Mouse (Mus musculus): ENCODE results near the gene Slc10a1. TPM values are rescaled to one million over a fixed set of nuclear protein-coding genes. Genes with fewer than 3 reads are reported as not detected.
A peak's percentile ranks its signal among the peaks of the same experiment; 100 is the strongest.

Slc10a1 gene
- 0.50 and 0.66 TPM in 2 replicates for polyA plus RNA-seq (2015; fragmentation: Nextera tagmentation; extraction: Ambion mirVana)

DNA sequence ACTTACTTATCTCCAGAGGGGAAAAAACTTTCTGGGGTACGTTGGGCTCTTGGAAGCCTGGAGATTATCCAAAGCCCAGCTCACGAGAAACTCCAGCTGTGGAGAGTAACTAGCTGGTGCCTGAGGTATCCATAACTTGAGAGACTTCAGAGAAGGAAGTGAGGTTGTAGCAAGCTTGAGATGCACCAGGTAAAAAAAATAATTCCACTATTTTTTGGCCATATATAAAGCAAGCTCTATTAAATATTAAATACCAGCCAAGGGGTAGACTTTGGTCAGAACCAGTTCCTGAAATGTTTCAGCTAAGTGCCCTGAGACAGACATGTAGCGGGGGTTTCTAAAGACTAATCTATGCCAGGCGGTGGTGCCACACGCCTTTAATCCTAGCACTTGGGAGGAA, at the start of gene Slc10a1:
Gene Slc10a1, minus strand, starts transcription at position 101 of the 400 bp plus-strand sequence.
- H3K9ac ChIP-seq: no peak within 1 kb of the TSS
- H3K27ac ChIP-seq: no peak within 1 kb of the TSS
- no peaks in the 10 kb centered on the region for H3K27me3 ChIP-seq (replicated peaks)
- no peaks in the 10 kb centered on the region for H3K36me3 ChIP-seq (replicated peaks)
- no peak within 1 kb of the TSS for H3K4me2 ChIP-seq
- no peaks in the 10 kb centered on the region for H3K4me1 ChIP-seq
- 91% methylated on average over 5 of the region's 5 CpGs for WGBS
- no peak for ATAC-seq (replicated peaks)
- H3K9me3 ChIP-seq: no peaks in the 10 kb centered on the region
- no peak within 1 kb of the TSS for H3K4me3 ChIP-seq

DNA sequence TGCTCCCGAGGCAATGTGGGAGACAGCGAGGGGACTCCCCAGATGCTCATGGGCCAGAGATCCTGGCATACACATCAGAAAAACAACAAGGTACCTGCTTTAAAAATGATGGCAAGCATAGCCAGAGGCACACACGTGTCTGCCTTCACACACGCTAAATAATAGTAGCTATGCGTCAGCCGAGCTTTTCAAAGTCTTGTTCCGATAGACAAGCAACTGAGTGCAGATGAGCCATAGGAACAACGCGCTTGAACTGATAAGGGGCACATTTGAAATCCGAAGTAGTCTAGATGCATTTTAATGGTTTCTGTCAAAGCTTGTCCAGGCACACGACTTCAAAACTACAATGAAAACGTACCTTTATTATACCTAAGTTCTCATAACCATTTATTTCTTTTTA, 49.1 kb upstream of the Slc10a1 start:
- Histone ChIP-seq H3K9ac (no peak overlapping the region), H3K4me1 (no peaks in the 10 kb centered on the region), H3K36me3 (replicated peaks) (no peaks in the 10 kb centered on the region), H3K27ac (no peak overlapping the region), H3K27me3 (replicated peaks) (no peaks in the 10 kb centered on the region), H3K9me3 (no peaks in the 10 kb centered on the region), H3K4me2 (no peak overlapping the region), H3K4me3 (no peak overlapping the region)
- 89% methylated on average over 12 of the region's 12 CpGs for WGBS
- ATAC-seq (replicated peaks): no peak

- no peaks in the 10 kb centered on the region for H3K9me3 ChIP-seq
- H3K4me1 ChIP-seq: peaks cover 6% of the 10 kb centered on the region
- 88% methylated on average over 11 of the region's 11 CpGs for WGBS
- H3K4me3 ChIP-seq: no peak overlapping the region
- H3K27ac ChIP-seq: no peak overlapping the region
- H3K36me3 ChIP-seq (replicated peaks): no peaks in the 10 kb centered on the region
- no peak overlapping the region for H3K4me2 ChIP-seq
- H3K9ac ChIP-seq: no peak overlapping the region
- H3K27me3 ChIP-seq (replicated peaks): no peaks in the 10 kb centered on the region
- no peak for ATAC-seq (replicated peaks)
Observed at GRCm38 (mm10) chr12:81013496-81013895, 45.0 kb upstream of the Slc10a1 start.

DNA sequence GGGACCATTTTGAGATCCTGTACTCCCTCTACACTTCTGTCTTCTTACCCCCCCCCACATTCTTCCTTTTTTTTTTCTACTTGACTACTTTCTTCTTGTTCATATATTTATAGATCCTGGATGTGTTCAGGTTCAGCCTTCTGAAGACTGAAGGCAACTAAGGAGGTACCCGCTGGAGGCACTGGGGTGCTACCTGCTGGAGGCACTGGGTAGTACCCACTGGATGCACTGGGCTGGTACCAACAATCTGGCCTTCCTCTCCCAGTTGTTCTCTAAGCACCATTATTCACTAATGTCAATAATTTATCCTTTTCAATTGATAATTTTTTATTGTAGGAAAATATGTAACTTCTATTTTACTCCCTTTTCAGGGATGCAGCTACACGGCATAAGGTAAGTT, 43.5 kb upstream of the Slc10a1 start:
- no peak overlapping the region for H3K4me3 ChIP-seq
- H3K4me1 ChIP-seq: peaks cover 6% of the 10 kb centered on the region
- no peak overlapping the region for H3K4me2 ChIP-seq
- H3K9me3 ChIP-seq: no peaks in the 10 kb centered on the region
- H3K27ac ChIP-seq: no peak overlapping the region
- WGBS: 93% methylated on average over 2 of the region's 2 CpGs
- H3K36me3 ChIP-seq (replicated peaks): no peaks in the 10 kb centered on the region
- ATAC-seq (replicated peaks): no peak
- H3K9ac ChIP-seq: no peak overlapping the region
- no peaks in the 10 kb centered on the region for H3K27me3 ChIP-seq (replicated peaks)

DNA sequence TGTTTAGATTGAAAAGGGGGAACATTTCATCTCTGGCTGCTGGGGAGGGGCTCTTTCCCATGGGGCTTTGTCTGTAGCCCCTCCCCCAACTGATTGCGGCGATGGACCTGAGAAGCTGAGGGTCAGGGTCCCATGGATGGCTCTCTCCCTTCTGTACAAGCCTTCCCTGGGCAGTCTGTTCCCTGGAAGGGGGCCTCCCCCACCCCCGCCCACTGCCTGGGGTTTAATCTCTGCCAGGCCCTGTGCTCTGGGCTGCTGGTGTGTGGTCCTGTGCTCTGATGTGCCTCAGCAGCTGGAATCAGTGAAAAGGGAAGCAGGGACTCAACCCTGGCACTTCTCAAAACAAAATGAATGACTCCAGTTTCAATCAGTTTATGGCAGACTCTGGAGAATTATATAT, 41.3 kb upstream of the Slc10a1 start:
- H3K4me3 ChIP-seq: no peak overlapping the region
- no peaks in the 10 kb centered on the region for H3K36me3 ChIP-seq (replicated peaks)
- H3K4me1 ChIP-seq: peaks cover 6% of the 10 kb centered on the region
- H3K27me3 ChIP-seq (replicated peaks): no peaks in the 10 kb centered on the region
- no peak; the same call in 1 of the 2 replicates for ATAC-seq (replicated peaks)
- H3K9me3 ChIP-seq: no peaks in the 10 kb centered on the region
- no peak overlapping the region for H3K9ac ChIP-seq
- no peak overlapping the region for H3K4me2 ChIP-seq
- H3K27ac ChIP-seq: no peak overlapping the region
- whole genome bisulfite sequencing: 9% methylated on average over 3 of the region's 3 CpGs

DNA sequence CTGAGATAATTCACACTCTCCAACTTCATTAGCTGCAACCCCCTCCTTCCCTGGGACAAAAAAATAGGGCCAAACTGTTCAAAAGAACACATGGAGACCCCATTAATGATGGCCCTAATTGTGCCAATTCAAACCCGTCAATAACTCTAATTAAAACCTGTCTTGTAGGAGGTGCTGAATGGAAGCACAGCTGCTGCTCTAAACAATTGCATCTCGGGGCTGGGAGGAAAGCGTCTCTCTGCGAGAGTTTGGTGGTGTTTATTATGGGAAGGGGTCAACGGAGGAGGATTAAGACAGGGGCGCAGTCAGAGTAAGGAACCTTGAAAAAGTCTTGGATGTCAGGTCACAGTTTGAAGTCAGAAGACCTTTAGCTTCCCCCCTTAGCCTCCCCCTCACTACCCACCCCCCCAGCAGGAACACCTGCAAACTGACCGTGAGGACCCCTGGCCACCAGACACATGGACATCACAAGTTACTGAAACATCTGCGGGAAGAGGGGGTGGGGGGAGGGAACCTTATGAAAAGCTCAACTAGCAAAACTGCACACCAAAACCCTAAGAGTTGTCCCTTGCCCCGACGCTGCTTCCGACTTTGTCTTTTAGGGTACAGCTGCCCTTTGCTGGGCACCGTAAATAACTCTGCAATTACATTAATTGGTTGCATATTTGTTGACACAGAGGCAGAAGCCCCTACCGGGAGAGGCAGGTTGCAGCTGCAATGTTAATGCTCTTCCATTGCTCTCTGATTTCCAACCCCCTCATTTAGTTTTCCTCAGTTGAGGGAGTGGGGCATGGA, 34.5 kb upstream of the Slc10a1 start:
- Histone ChIP-seq H3K4me1 (peaks cover 7% of the 10 kb centered on the region), H3K9me3 (no peaks in the 10 kb centered on the region), H3K9ac (no peak overlapping the region), H3K4me2 (no peak overlapping the region), H3K27me3 (replicated peaks) (no peaks in the 10 kb centered on the region), H3K4me3 (no peak overlapping the region), H3K36me3 (replicated peaks) (no peaks in the 10 kb centered on the region), H3K27ac (no peak overlapping the region)
- ATAC-seq (replicated peaks): no peak
- WGBS: 28% methylated on average over 13 of the region's 13 CpGs

DNA sequence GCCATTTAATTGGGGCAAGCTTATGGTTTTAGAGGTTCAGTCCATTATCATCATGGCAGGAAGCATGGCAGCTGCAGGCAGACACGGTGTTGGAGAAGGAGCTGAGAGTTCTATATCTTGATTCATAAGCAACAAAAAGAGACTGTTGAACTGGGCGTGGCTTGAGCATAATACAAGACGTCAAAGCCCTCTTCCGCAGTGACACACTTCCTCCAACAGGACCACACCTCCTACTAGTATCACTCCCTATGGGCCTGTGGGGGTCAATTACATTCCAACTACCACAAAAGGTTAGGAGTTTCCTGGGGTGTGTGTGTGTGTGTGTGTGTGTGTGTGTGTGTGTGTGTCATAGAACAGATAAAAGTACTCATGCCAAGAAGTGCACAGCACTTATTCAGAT, 32.4 kb upstream of the Slc10a1 start:
- Histone ChIP-seq H3K9ac (no peak overlapping the region), H3K4me3 (no peak overlapping the region), H3K9me3 (no peaks in the 10 kb centered on the region), H3K4me2 (no peak overlapping the region), H3K27me3 (replicated peaks) (no peaks in the 10 kb centered on the region), H3K4me1 (peaks cover 7% of the 10 kb centered on the region), H3K27ac (no peak overlapping the region), H3K36me3 (replicated peaks) (no peaks in the 10 kb centered on the region)
- ATAC-seq (replicated peaks): no peak
- 75% methylated on average over 4 of the region's 4 CpGs for WGBS

DNA sequence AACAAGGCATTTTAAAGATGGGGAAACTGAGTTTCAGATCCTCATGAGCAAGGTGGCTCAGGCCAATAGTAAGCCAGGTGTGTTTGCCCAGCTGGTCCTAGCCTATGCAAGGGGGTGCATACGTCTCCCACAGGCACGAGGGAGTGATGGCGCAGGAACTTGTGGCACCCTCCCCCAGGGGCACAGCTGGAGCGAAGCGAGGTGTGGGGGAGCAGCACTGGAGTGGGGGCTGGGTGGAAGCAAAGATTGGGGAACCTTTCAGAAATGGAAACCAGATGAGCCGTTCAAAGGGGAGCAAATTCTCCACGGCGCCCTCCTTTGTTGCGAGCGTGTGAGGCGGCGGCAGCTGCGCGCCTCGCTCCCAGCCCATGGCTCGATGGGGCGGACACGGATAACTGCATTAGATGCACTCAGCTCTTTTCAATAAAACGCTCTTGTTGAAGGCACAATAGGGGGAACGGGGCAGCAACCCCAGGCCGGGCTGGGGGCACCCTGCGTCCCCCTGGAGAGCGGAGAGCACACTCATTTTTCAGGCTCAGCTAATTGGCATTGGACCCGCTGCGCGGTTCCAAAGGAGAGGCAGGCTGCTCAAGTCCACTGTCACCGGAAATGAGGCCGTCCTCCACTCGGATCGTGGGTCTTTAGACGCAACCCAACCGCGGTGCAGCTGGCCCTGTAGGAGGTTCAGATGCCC, 30.2 kb upstream of the Slc10a1 start:
- Histone ChIP-seq H3K4me3 (peak overlapping the region; percentile 27), H3K36me3 (replicated peaks) (no peaks in the 10 kb centered on the region), H3K4me2 (peak overlapping the region; percentile 41), H3K27ac (no peak overlapping the region), H3K27me3 (replicated peaks) (no peaks in the 10 kb centered on the region), H3K4me1 (peaks cover 7% of the 10 kb centered on the region), H3K9ac (no peak overlapping the region), H3K9me3 (no peaks in the 10 kb centered on the region)
- 3% methylated on average over 33 of the region's 33 CpGs for WGBS
- ATAC-seq (replicated peaks): peak; percentile 75

GRCm38 (mm10) chr12:80997652-80998051, 29.1 kb upstream of the Slc10a1 start:
- H3K9me3 ChIP-seq: no peaks in the 10 kb centered on the region
- H3K4me2 ChIP-seq: no peak overlapping the region
- no peak overlapping the region for H3K4me3 ChIP-seq
- peaks cover 7% of the 10 kb centered on the region for H3K4me1 ChIP-seq
- no peak for ATAC-seq (replicated peaks)
- H3K9ac ChIP-seq: no peak overlapping the region
- no peaks in the 10 kb centered on the region for H3K27me3 ChIP-seq (replicated peaks)
- H3K27ac ChIP-seq: no peak overlapping the region
- no peaks in the 10 kb centered on the region for H3K36me3 ChIP-seq (replicated peaks)
- WGBS: 70% methylated on average over 4 of the region's 4 CpGs

- H3K9ac ChIP-seq: no peak overlapping the region
- no peak for ATAC-seq (replicated peaks)
- no peaks in the 10 kb centered on the region for H3K36me3 ChIP-seq (replicated peaks)
- no peak overlapping the region for H3K4me3 ChIP-seq
- H3K4me1 ChIP-seq: peaks cover 7% of the 10 kb centered on the region
- no peaks in the 10 kb centered on the region for H3K9me3 ChIP-seq
- no peak overlapping the region for H3K4me2 ChIP-seq
- H3K27me3 ChIP-seq (replicated peaks): no peaks in the 10 kb centered on the region
- no peak overlapping the region for H3K27ac ChIP-seq
- WGBS: 90% methylated on average over 4 of the region's 4 CpGs
Observed at GRCm38 (mm10) chr12:80995326-80995725, 26.8 kb upstream of the Slc10a1 start.

GRCm38 (mm10) chr12:80993773-80994172, 25.3 kb upstream of the Slc10a1 start:
- no peak for ATAC-seq (replicated peaks)
- 88% methylated on average over 1 of the region's 1 CpGs for WGBS

GRCm38 (mm10) chr12:80992540-80993122, 24.1 kb upstream of the Slc10a1 start:
- WGBS: 77% methylated on average over 8 of the region's 8 CpGs
- Histone ChIP-seq H3K27ac (no peak overlapping the region), H3K36me3 (replicated peaks) (no peaks in the 10 kb centered on the region), H3K27me3 (replicated peaks) (no peaks in the 10 kb centered on the region), H3K4me1 (no peaks in the 10 kb centered on the region), H3K4me3 (no peak overlapping the region), H3K4me2 (no peak overlapping the region), H3K9me3 (no peaks in the 10 kb centered on the region), H3K9ac (no peak overlapping the region)
- ATAC-seq (replicated peaks): no peak

More at GRCm38 (mm10) chr12:80993773-80994172, 25.3 kb upstream of the Slc10a1 start:
- H3K9me3 ChIP-seq: no peaks in the 10 kb centered on the region
- H3K9ac ChIP-seq: no peak overlapping the region
- no peaks in the 10 kb centered on the region for H3K36me3 ChIP-seq (replicated peaks)
- H3K4me3 ChIP-seq: no peak overlapping the region
- no peak overlapping the region for H3K27ac ChIP-seq
- H3K4me1 ChIP-seq: peaks cover 4% of the 10 kb centered on the region
- no peaks in the 10 kb centered on the region for H3K27me3 ChIP-seq (replicated peaks)
- no peak overlapping the region for H3K4me2 ChIP-seq

Data from midbrain, embryonic 15.5 days (tissue).